Mouse (Mus musculus) midbrain, embryonic 16.5 days (tissue): Measurements from ENCODE around the gene Dock10. TPM values are rescaled to one million over a fixed set of nuclear protein-coding genes. Genes with fewer than 3 reads are reported as not detected.
A peak's percentile ranks its signal among the peaks of the same experiment; 100 is the strongest.

Experiments
- ATAC-seq: fragments of 200-750 bp; cut with Nextera tagmentation; 2 replicates; pipeline ENCODE4 v1.8.0; 2017; ENCODE audit warnings: moderate TSS enrichment
- H3K27ac ChIP-seq: fragments of 300-500 bp; sonication (generic); 2 replicates; pipeline ENCODE4 v1.5.1; 2014; ENCODE audit warnings: mild to moderate bottlenecking, low read length, mixed read lengths
- H3K27me3 ChIP-seq: fragments of 300-500 bp; sonication (generic); 2 replicates; pipeline ENCODE4 v1.6.1; 2014; ENCODE audit warnings: low read depth, low read length, mixed read lengths; ENCODE audit not compliant: control insufficient read depth, insufficient read depth
- H3K36me3 ChIP-seq: fragments of 300-500 bp; sonication (generic); 2 replicates; pipeline ENCODE4 v1.6.1; 2014; ENCODE audit warnings: mild to moderate bottlenecking, low read length, moderate library complexity, mixed read lengths; ENCODE audit not compliant: control insufficient read depth, insufficient read depth
- H3K4me1 ChIP-seq: fragments of 300-500 bp; sonication (generic); 2 replicates; pipeline ENCODE4 v1.6.1; 2014; ENCODE audit warnings: mild to moderate bottlenecking, low read length, mixed read lengths; ENCODE audit not compliant: control insufficient read depth, insufficient read depth
- H3K4me2 ChIP-seq: fragments of 300-500 bp; sonication (generic); 2 replicates; pipeline ENCODE4 v1.6.1; 2014; ENCODE audit warnings: mild to moderate bottlenecking, low read length, mixed read lengths
- H3K4me3 ChIP-seq: fragments of 300-500 bp; sonication (generic); 2 replicates; pipeline ENCODE4 v1.5.1; 2014; ENCODE audit warnings: low read depth, mild to moderate bottlenecking, low read length, moderate library complexity, mixed read lengths
- H3K9ac ChIP-seq: fragments of 300-500 bp; sonication (generic); 2 replicates; pipeline ENCODE4 v1.6.1; 2014; ENCODE audit warnings: low read depth, low read length, mixed read lengths
- H3K9me3 ChIP-seq: fragments of 300-500 bp; sonication (generic); replicated peaks from 2 replicates; pipeline ENCODE4 v1.6.1; 2014; ENCODE audit warnings: mild to moderate bottlenecking, low read length, mixed read lengths; ENCODE audit not compliant: control insufficient read depth, poor library complexity, severe bottlenecking
- WGBS: fragments of 180-500 bp; shearing (Covaris S2); extraction: QIAGEN DNeasy Blood & Tissue Kit; methylation state at CpG from one replicate; pipeline ENCODE4 v1.1.7; 2014; 5-methylcytosine and 5-hydroxymethylcytosine counted together
- polyA plus RNA-seq: library from polyadenylated mRNA; unstranded; fragments of >200 nt; fragmentation: Nextera tagmentation; extraction: Ambion mirVana; gene quantifications from 2 replicates; pipeline ENCODE4 v1.2.1, GENCODE M21; 2015

Gene Dock10
- polyA plus RNA-seq = 3.8 and 4.0 TPM in 2 replicates

DNA sequence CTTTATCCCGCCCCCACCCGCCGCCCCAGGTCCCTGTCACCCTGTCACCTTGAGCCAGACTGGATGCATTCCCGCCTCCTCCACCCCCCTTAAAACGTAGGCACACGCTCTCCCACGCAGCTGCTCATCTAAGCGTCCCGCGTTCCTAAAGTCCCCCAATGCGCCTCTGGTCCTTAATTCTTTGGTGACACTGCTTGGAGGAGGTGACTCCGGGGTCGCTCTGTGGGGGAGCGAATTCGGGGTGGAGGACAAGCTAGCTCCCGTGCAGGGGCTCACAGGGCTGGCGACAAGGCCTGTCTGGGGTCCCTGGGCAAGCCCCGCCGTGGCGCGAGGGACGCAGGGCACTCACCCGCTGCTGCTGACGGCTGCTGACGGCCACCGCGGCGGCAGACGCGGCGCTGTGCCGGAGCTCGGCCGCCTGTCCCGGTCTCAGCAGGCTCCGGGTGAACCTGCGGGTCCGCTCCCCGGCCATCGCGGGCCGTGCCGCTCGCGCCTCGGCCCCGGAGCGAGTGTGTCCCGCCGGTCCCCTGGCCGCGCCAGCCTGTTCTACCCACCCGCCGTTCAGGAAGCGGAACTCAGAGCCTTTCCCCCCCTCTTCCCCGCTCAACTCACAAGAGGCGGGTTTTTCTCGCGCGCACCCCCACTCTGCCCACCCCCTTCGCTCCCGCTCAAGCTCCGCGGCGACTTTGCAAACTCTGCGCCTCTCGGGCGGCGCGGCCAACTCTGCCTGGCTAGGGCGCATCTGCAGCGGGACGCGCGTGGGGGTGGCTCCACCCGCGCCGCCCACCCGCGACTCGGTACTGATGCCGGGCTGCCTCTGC is at the start of gene Dock10:
Dock10 (minus strand) TSS at position 551 of the 821 bp plus-strand sequence.
- H3K36me3 ChIP-seq = no peaks in the 10 kb centered on the region
- under 1% methylated on average over 80 of the region's 82 CpGs for WGBS
- H3K4me3 ChIP-seq = peak within 1 kb of the TSS; percentile 66
- peak; percentile 84 for ATAC-seq
- 0 out of 2 replicates have a peak, but pooled peaks cover 2% of the 10 kb centered on the region for H3K27me3 ChIP-seq
- H3K4me2 ChIP-seq = peak within 1 kb of the TSS; percentile 76
- no peaks in the 10 kb centered on the region for H3K9me3 ChIP-seq
- peaks cover 7% of the 10 kb centered on the region; the same call in 1 of the 2 replicates for H3K4me1 ChIP-seq
- peak within 1 kb of the TSS; percentile 64 for H3K27ac ChIP-seq
- peak within 1 kb of the TSS; percentile 76 for H3K9ac ChIP-seq

DNA sequence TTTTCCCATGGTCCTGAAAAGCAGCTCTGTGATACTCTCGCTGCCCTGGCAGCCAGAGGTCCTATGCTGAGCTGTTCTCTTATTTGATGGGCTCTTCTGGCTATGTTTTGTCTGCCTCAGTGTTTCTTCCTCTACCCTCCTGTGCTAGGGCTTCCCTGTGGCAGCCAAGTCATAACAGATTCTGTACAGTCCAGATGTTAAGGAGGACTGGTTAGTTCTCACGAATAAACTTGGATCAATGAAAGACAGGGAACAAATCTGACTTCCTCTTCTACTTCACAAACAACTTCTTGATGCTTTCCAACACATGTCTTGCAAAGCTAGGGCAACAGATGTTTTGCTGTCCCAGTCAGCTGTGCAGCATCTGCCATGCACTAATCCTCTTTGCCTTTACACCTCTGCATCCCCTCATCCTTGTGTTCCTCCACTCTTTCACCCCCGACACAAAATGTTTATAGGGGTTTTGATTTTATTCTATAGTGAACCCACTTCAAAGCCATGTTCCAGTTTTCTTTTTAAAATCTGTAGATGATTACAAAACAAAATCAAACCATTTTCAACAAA is 48.6 kb upstream of the Dock10 start:
- WGBS = 84% methylated on average over 3 of the region's 3 CpGs
- no peaks in the 10 kb centered on the region for H3K9me3 ChIP-seq
- no peak overlapping the region for H3K4me2 ChIP-seq
- H3K27me3 ChIP-seq = no peaks in the 10 kb centered on the region
- H3K36me3 ChIP-seq = no peaks in the 10 kb centered on the region
- H3K4me1 ChIP-seq = no peaks in the 10 kb centered on the region
- H3K9ac ChIP-seq = no peak overlapping the region
- no peak overlapping the region for H3K4me3 ChIP-seq
- no peak overlapping the region for H3K27ac ChIP-seq
- ATAC-seq = no peak

DNA sequence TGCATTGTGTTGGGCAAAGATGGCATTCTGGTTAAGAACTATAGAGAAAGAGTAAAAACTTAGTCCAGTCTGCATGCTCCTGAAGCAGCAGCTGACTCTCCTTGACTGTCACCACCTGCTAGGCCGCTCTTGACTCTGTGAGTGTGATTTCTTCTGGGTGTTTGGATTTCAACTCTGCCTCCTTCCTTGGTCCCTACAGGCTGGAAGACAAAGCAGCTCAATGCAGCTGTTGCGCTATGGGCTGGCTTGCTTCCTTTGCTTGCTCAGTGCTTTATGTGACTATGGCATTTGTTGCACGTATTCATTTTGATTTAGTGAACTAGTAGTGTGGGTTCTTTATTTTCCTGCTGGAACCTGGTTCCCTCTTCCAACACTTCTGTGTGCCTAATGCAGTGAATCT is 43.7 kb upstream of the Dock10 start:
- 71% methylated on average over 3 of the region's 3 CpGs for whole genome bisulfite sequencing
- Histone ChIP-seq H3K27me3 (no peaks in the 10 kb centered on the region), H3K9me3 (no peaks in the 10 kb centered on the region)

GRCm38 (mm10) chr1:80785066-80785779 is 26.9 kb upstream of the Dock10 start:
- ATAC-seq = no peak
- no peak overlapping the region for H3K4me2 ChIP-seq

More for the DNA sequence above, 43.7 kb upstream of the Dock10 start:
- Histone ChIP-seq H3K27ac (no peak overlapping the region), H3K4me1 (no peaks in the 10 kb centered on the region), H3K36me3 (no peaks in the 10 kb centered on the region), H3K4me2 (no peak overlapping the region), H3K9ac (no peak overlapping the region), H3K4me3 (no peak overlapping the region)
- no peak for ATAC-seq

GRCm38 (mm10) chr1:80784155-80784554 is 25.8 kb upstream of the Dock10 start:
- Histone ChIP-seq H3K27ac (no peak overlapping the region), H3K36me3 (no peaks in the 10 kb centered on the region), H3K4me1 (no peaks in the 10 kb centered on the region), H3K4me2 (no peak overlapping the region), H3K27me3 (no peaks in the 10 kb centered on the region), H3K4me3 (no peak overlapping the region), H3K9ac (no peak overlapping the region), H3K9me3 (no peaks in the 10 kb centered on the region)
- 77% methylated on average over 3 of the region's 3 CpGs for WGBS
- no peak for ATAC-seq

More at GRCm38 (mm10) chr1:80785066-80785779, 26.9 kb upstream of the Dock10 start:
- no peak overlapping the region for H3K9ac ChIP-seq
- no peaks in the 10 kb centered on the region for H3K36me3 ChIP-seq
- no peak overlapping the region for H3K4me3 ChIP-seq
- WGBS = 91% methylated on average over 2 of the region's 2 CpGs
- no peaks in the 10 kb centered on the region for H3K27me3 ChIP-seq
- H3K4me1 ChIP-seq = no peaks in the 10 kb centered on the region
- no peak overlapping the region for H3K27ac ChIP-seq
- H3K9me3 ChIP-seq = no peaks in the 10 kb centered on the region

- no peaks in the 10 kb centered on the region for H3K9me3 ChIP-seq
- no peaks in the 10 kb centered on the region for H3K4me1 ChIP-seq
- H3K27me3 ChIP-seq = no peaks in the 10 kb centered on the region
- no peak overlapping the region for H3K4me3 ChIP-seq
- 88% methylated on average over 2 of the region's 2 CpGs for WGBS
- no peak for ATAC-seq
- H3K36me3 ChIP-seq = no peaks in the 10 kb centered on the region
- no peak overlapping the region for H3K4me2 ChIP-seq
- no peak overlapping the region for H3K9ac ChIP-seq
- no peak overlapping the region for H3K27ac ChIP-seq
Measured at GRCm38 (mm10) chr1:80765504-80765903, 7.2 kb upstream of the Dock10 start.

DNA sequence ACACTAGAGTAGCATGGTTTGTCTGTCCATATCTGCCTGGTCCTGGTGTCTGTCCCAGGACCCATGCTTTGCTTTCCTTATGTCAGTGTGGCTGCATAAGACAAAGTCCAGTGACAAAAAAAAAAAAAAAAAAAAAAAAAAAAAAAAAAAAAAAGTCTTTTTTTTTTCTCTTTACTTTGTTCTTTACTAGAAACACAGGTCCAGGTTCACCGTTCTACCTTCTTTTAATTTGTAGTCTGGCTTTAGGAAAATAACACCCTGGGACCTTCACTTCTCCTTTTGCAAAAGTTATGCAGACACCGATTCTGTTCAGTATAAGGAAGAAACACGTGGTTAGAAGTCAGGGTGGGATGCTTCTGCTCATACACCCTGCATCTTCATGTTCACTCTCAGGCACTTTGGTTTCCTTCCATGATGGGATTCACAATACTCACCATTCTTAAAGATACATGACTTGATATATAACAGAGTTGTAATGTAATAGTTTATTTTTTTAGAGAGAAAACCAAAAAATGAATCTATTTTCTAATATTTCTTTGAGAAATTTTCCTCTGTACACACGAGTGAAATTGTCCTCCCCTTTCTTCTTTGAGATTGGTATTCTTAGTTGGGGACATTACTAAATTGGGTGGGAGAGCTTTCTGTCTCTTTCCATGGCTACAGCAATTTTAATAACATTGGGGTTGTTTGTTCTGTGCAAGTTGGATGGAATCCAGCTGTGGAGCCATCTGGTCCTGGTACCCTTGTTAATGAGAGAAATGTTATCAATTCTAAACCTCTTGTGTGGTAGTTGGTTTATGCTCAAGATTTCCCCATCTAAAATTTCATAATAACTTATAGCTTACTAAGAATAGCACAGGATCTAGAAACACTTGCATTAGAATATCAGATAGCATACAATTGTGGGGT is 5.0 kb upstream of the Dock10 start:
- Histone ChIP-seq H3K9ac (no peak overlapping the region), H3K36me3 (no peaks in the 10 kb centered on the region), H3K4me3 (no peak overlapping the region), H3K9me3 (no peaks in the 10 kb centered on the region), H3K27me3 (no peaks in the 10 kb centered on the region), H3K4me1 (no peaks in the 10 kb centered on the region; the same call in 1 of the 2 replicates), H3K27ac (no peak overlapping the region), H3K4me2 (no peak overlapping the region)
- WGBS = 69% methylated on average over 4 of the region's 4 CpGs
- no peak for ATAC-seq

- Histone ChIP-seq H3K9ac (peak overlapping the region; percentile 76), H3K4me1 (peaks cover 7% of the 10 kb centered on the region; the same call in 1 of the 2 replicates), H3K9me3 (no peaks in the 10 kb centered on the region), H3K27me3 (0 out of 2 replicates have a peak, but pooled peaks cover 2% of the 10 kb centered on the region), H3K36me3 (no peaks in the 10 kb centered on the region), H3K4me2 (peak overlapping the region; percentile 76), H3K4me3 (peak overlapping the region; percentile 66), H3K27ac (no peak overlapping the region)
- peak; percentile 5 for ATAC-seq
- 9% methylated on average over 6 of the region's 6 CpGs for WGBS
Measured at GRCm38 (mm10) chr1:80758798-80759184, 464 bp upstream of the Dock10 start.
